Mouse (Mus musculus) brain, embryonic 14.5 days (tissue): ENCODE measurements around the gene Elmsan1.

Experiments
- CTCF ChIP-seq: fragments of 200-500 bp; IDR thresholded peaks from 2 replicates; pipeline ENCODE4 v1.5.1; 2012; ENCODE audit warnings: inconsistent platforms, mild to moderate bottlenecking, moderate library complexity, borderline replicate concordance; ENCODE audit not compliant: insufficient read depth, insufficient read length; ENCODE audit errors: extremely low read depth
- POLR2A ChIP-seq: fragments of 200-500 bp; IDR thresholded peaks from 2 replicates; pipeline ENCODE4 v1.6.1; 2012; ENCODE audit warnings: mild to moderate bottlenecking, inconsistent platforms, borderline replicate concordance; ENCODE audit not compliant: poor library complexity, insufficient read depth, insufficient read length, severe bottlenecking; ENCODE audit errors: extremely low read depth

- peak; percentile 47; the same call in 1 of the 2 replicates for TF ChIP-seq CTCF
- no peak for TF ChIP-seq POLR2A
Observed at GRCm38 (mm10) chr12:84161616-84162433, 56.9 kb downstream of the Elmsan1 start.
